Mouse (Mus musculus) MEL (cell line): ENCODE measurements at regions not wholly inside any gene's neighbourhood (a gene's known extent, or its start where the extent isn't known, plus 50 kb on each side); places are given as distances from the start of the nearest gene placed in this dataset.

Experiments
- DNase-seq: peaks from one replicate; pipeline ENCODE4 v3.0.0; 2011; ENCODE audit warnings: low read depth, low spot score
- H3K27ac ChIP-seq: 2 replicates; pipeline ENCODE4 v1.5.1; 2012; ENCODE audit warnings: low read depth, mild to moderate bottlenecking, control low read depth, low read length, moderate library complexity; ENCODE audit not compliant: control insufficient read depth
- H3K27me3 ChIP-seq, 2 experiments: fragments of 150-350 bp in 1 of 2; sonication (generic) in 1 of 2; 2 replicates each; pipeline ENCODE4 v1.6.1; 2012; ENCODE audit warnings: low read length in 2 of 2, mild to moderate bottlenecking in 2 of 2, improper control_type of control experiment in 1 of 2, moderate library complexity in 1 of 2; ENCODE audit not compliant: insufficient read depth in 2 of 2, control insufficient read depth in 1 of 2
- H3K36me3 ChIP-seq, 2 experiments: 2 replicates each; pipeline ENCODE4 v1.6.1; 2012 to 2014; ENCODE audit warnings: low read length in 2 of 2, improper control_type of control experiment in 1 of 2, inconsistent platforms in 1 of 2, mild to moderate bottlenecking in 1 of 2; ENCODE audit not compliant: insufficient read depth in 2 of 2, control insufficient read depth in 1 of 2
- H3K4me1 ChIP-seq, 2 experiments: fragments of 150-350 bp in 1 of 2; sonication (generic) in 1 of 2; 2 replicates each; pipeline ENCODE4 v1.6.1; 2012; ENCODE audit warnings: low read length in 2 of 2, improper control_type of control experiment in 1 of 2, mild to moderate bottlenecking in 1 of 2; ENCODE audit not compliant: insufficient read depth in 2 of 2, control insufficient read depth in 1 of 2
- H3K4me3 ChIP-seq, 2 experiments: fragments of 150-350 bp in 1 of 2; sonication (generic) in 1 of 2; 2 replicates each; pipeline ENCODE4 v1.5.1; 2012; ENCODE audit warnings: low read depth in 2 of 2, low read length in 2 of 2, mild to moderate bottlenecking in 2 of 2, moderate library complexity in 2 of 2, control low read depth in 1 of 2, improper control_type of control experiment in 1 of 2; ENCODE audit not compliant: control insufficient read depth in 1 of 2, insufficient read depth in 1 of 2
- H3K79me2 ChIP-seq: 2 replicates; pipeline ENCODE4 v1.6.1; 2012; ENCODE audit warnings: mild to moderate bottlenecking, low read length, moderate library complexity; ENCODE audit not compliant: control insufficient read depth, poor library complexity, insufficient read depth
- H3K9ac ChIP-seq: 2 replicates; pipeline ENCODE4 v1.6.1; 2012; ENCODE audit warnings: low read depth, mild to moderate bottlenecking, control low read depth, low read length, moderate library complexity; ENCODE audit not compliant: control insufficient read depth, poor library complexity, severe bottlenecking
- H3K9me3 ChIP-seq: fragments of 150-350 bp; sonication (generic); replicated peaks from 2 replicates; pipeline ENCODE4 v1.6.1; 2012; ENCODE audit warnings: mild to moderate bottlenecking, low read length, improper control_type of control experiment, moderate library complexity; ENCODE audit not compliant: insufficient read depth
- BHLHE40 ChIP-seq: IDR thresholded peaks from 2 replicates; pipeline ENCODE4 v1.6.1; 2012; ENCODE audit warnings: low read depth, mild to moderate bottlenecking, inconsistent platforms, low read length, improper control_type of control experiment, borderline replicate concordance
- CHD1 ChIP-seq: IDR thresholded peaks from 2 replicates; pipeline ENCODE4 v1.6.1; 2012; ENCODE audit warnings: low read depth, mild to moderate bottlenecking, inconsistent platforms, low read length, improper control_type of control experiment
- E2F4 ChIP-seq: IDR thresholded peaks from 2 replicates; pipeline ENCODE4 v1.6.1; 2011; ENCODE audit warnings: low read depth, low read length, improper control_type of control experiment, borderline replicate concordance
- ETS1 ChIP-seq: IDR thresholded peaks from 2 replicates; pipeline ENCODE4 v1.6.1; 2012; ENCODE audit warnings: low read depth, mild to moderate bottlenecking, inconsistent platforms, low read length, improper control_type of control experiment, moderate library complexity
- GABPA ChIP-seq: IDR thresholded peaks from 2 replicates; pipeline ENCODE4 v1.6.1; 2012; ENCODE audit warnings: low read depth, mild to moderate bottlenecking, inconsistent platforms, low read length, improper control_type of control experiment, moderate library complexity
- GATA1 ChIP-seq: IDR thresholded peaks from 2 replicates; pipeline ENCODE4 v1.6.1; 2011; ENCODE audit warnings: low read depth, low read length, improper control_type of control experiment
- HCFC1 ChIP-seq: IDR thresholded peaks from 2 replicates; pipeline ENCODE4 v1.6.1; 2012; ENCODE audit warnings: low read depth, mild to moderate bottlenecking, inconsistent platforms, low read length, improper control_type of control experiment, moderate library complexity
- JUND ChIP-seq: IDR thresholded peaks from 2 replicates; pipeline ENCODE4 v1.6.1; 2011; ENCODE audit warnings: low read depth, mild to moderate bottlenecking, improper control_type of control experiment, low read length
- KAT2A ChIP-seq: conservative IDR thresholded peaks from 2 replicates; pipeline ENCODE4 v1.6.1; 2012; ENCODE audit warnings: low read depth, low read length, improper control_type of control experiment, inconsistent platforms
- MAFK ChIP-seq: IDR thresholded peaks from 2 replicates; pipeline ENCODE4 v1.6.1; 2011; ENCODE audit warnings: low read depth, mild to moderate bottlenecking, low read length, improper control_type of control experiment, borderline replicate concordance
- MXI1 ChIP-seq: IDR thresholded peaks from 2 replicates; pipeline ENCODE4 v1.6.1; 2011; ENCODE audit warnings: mild to moderate bottlenecking, low read depth, low read length, improper control_type of control experiment
- MYB ChIP-seq: IDR thresholded peaks from 2 replicates; pipeline ENCODE4 v1.6.1; 2011; ENCODE audit warnings: mild to moderate bottlenecking, low read depth, low read length, improper control_type of control experiment
- NELFE ChIP-seq: IDR thresholded peaks from 2 replicates; pipeline ENCODE4 v1.6.1; 2011; ENCODE audit warnings: low read depth, low read length, improper control_type of control experiment
- NRF1 ChIP-seq: IDR thresholded peaks from 2 replicates; pipeline ENCODE4 v1.6.1; 2014; ENCODE audit warnings: low read depth, mild to moderate bottlenecking, inconsistent platforms, low read length, improper control_type of control experiment, moderate library complexity; ENCODE audit not compliant: poor library complexity, insufficient read depth, severe bottlenecking
- POLR2A ChIP-seq, 2 experiments: IDR thresholded peaks; 2 replicates each; pipeline ENCODE4 v1.6.1; 2011 to 2012; ENCODE audit warnings: low read length in 2 of 2, mild to moderate bottlenecking in 2 of 2, control low read depth in 1 of 2, improper control_type of control experiment in 1 of 2, low read depth in 1 of 2, moderate library complexity in 1 of 2; ENCODE audit not compliant: control insufficient read depth in 1 of 2, insufficient read depth in 1 of 2, poor library complexity in 1 of 2
- POLR2AphosphoS5 ChIP-seq: IDR thresholded peaks from 2 replicates; pipeline ENCODE4 v1.6.1; 2012; ENCODE audit warnings: low read depth, borderline replicate concordance, mild to moderate bottlenecking, inconsistent platforms, low read length, moderate library complexity, mixed read lengths
- RCOR1 ChIP-seq: IDR thresholded peaks from 2 replicates; pipeline ENCODE4 v1.6.1; 2012; ENCODE audit warnings: low read depth, mild to moderate bottlenecking, inconsistent platforms, low read length, improper control_type of control experiment
- SIN3A ChIP-seq: IDR thresholded peaks from 2 replicates; pipeline ENCODE4 v1.6.1; 2012; ENCODE audit warnings: low read length, improper control_type of control experiment, inconsistent platforms
- TBP ChIP-seq: IDR thresholded peaks from 2 replicates; pipeline ENCODE4 v1.8.0; 2011; ENCODE audit warnings: low read depth, low read length, improper control_type of control experiment
- USF2 ChIP-seq, 2 experiments: IDR thresholded peaks; 2 replicates each; pipeline ENCODE4 v1.6.1; 2011 to 2012; ENCODE audit warnings: improper control_type of control experiment in 2 of 2, low read length in 2 of 2, borderline replicate concordance in 1 of 2, inconsistent platforms in 1 of 2, low read depth in 1 of 2, mild to moderate bottlenecking in 1 of 2; ENCODE audit not compliant: insufficient read depth in 1 of 2
- ZNF384 ChIP-seq: IDR thresholded peaks from 2 replicates; pipeline ENCODE4 v1.6.1; 2012; ENCODE audit warnings: low read depth, mild to moderate bottlenecking, inconsistent platforms, low read length, improper control_type of control experiment

DNA sequence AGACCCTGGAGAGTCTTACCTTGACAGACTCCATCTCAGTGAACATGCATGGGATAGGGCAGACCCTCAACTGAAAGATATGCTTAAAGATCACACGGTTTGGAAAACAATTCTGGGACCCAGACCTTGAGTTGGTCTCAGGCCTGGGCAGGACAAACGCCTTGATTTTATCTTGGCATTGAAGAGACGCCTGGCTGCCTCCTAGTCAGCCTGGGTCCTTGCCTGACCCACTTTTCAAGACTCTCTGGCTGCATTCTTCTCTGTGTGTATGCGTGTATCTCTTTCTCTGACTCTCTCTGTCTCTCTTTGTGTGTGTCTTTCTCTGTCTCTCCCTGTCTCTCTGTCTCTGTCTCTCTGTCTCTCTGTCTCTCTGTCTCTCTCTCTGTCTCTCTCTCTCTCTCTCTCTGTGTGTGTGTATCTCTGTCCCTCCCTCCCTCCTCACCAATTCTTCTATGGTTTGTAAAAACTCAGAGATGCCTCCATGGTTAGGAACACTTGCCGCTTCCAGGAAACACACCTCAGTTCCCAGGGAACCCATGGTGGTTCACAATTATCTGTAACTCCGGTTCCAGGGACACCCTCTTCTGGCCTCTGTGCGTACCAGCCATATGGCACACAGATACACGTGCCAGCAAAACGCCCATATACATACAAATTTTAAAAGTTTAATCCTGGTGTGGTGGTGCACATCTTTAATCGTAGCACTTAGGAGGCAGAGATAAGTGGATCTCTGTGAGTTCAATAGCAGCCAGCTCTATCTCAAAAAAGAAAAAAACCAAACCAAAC lies 72.7 kb downstream of the Rassf10 start:
- Histone ChIP-seq H3K79me2 (no peaks in the 10 kb centered on the region), H3K9ac (no peak overlapping the region), H3K36me3 (no peaks in the 10 kb centered on the region), H3K4me1 (no peaks in the 10 kb centered on the region), H3K27me3 (no peaks in the 10 kb centered on the region), H3K9me3 (no peaks in the 10 kb centered on the region), H3K4me3 (no peak overlapping the region), H3K27ac (no peak overlapping the region)
- no peak for DNase-seq
- no peak for TF ChIP-seq GABPA
- no peak for TF ChIP-seq ETS1
- no peak for TF ChIP-seq NRF1
- TF ChIP-seq MYB: no peak
- TF ChIP-seq ZNF384: no peak
- no peak for TF ChIP-seq KAT2A
- no peak for TF ChIP-seq RCOR1

DNA sequence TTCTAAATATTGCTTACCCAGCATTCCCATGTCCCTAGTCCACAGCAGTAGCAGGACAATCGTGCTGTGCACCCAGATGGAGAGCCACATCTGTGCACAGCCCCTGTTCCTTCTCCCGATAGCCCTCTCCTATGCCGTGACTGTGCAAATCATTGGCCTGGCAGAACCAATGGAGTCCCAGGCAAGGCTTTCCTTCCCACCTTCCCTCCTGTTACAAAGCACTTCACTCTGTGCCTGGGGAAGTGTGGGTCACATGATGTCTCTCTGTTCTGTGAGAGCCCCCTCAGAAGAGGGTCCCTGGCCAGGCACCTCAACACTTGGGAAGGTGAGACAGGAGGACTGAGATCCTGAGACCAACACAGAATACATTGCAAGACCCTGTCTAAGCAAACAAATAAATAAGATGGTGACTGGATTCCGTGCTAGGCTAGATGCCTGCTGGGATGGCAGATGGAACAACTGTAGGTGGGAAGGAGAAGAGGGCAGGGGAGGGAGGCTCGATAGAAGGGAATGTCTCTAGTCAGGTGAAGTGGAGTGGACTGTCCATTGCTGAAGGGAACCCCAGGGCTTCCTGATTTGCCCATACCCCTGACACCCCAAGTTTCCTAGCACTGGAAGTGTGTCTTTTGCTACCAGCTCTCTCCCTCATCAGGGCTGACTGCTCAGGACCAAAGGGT lies 73.5 kb downstream of the Rassf10 start:
- no peak for DNase-seq
- Histone ChIP-seq H3K4me1 (no peaks in the 10 kb centered on the region), H3K36me3 (no peaks in the 10 kb centered on the region), H3K27me3 (no peaks in the 10 kb centered on the region), H3K9ac (no peak overlapping the region), H3K4me3 (no peak overlapping the region), H3K27ac (no peak overlapping the region), H3K9me3 (no peaks in the 10 kb centered on the region), H3K79me2 (no peaks in the 10 kb centered on the region)
- TF ChIP-seq JUND: no peak
- TF ChIP-seq ETS1: no peak
- no peak for TF ChIP-seq GATA1

DNA sequence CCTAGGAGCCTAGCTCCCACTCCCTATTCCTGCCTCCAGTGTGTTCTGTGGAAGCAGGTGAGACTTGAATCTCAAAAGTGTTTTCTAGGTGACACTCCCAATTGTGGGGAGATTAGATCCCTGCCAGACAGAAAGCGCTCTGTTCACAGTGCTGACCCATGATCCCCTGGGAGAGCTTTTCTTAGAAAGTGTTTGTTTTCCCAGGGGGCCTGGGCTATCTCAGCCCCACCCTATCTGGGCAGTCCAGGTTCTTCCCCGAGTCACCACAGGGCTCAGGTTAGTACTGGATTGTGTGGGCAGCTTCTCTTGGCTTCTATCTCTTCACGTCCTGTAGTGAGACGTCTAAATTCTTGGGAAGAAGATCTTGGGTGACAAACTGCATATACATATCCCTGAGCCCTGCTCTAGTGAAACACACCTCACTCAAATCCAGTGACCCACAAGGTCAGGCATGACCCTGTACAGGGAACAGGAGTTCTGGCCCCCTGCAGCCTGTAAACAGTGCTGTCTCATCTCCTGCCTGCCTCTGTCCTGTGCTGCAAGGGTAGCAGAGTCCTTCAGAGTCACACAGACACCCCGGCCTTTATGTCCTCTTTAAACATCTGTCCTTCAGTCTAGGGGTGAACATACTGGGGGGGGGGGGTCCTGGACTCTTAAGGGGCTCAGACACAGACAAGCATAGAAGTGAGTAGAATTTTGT lies 76.4 kb downstream of the Rassf10 start:
- H3K27ac ChIP-seq: no peak overlapping the region
- TF ChIP-seq GABPA (no peak), MAFK (no peak), E2F4 (no peak), RCOR1 (no peak), TBP (no peak), CHD1 (no peak), ETS1 (no peak), NRF1 (no peak), BHLHE40 (no peak), POLR2A (IDR thresholded peaks at IDR 0.05; ENCODE audit: control insufficient read depth in 1 of 2, insufficient read depth in 1 of 2, low read depth in 1 of 2, low read length in 2 of 2, poor library complexity in 1 of 2) (no peak), GATA1 (no peak), SIN3A (no peak), MXI1 (no peak), USF2 (IDR thresholded peaks at IDR 0.05; ENCODE audit: borderline replicate concordance in 1 of 2, insufficient read depth in 1 of 2, low read depth in 1 of 2, low read length in 2 of 2) (no peak), HCFC1 (no peak), POLR2AphosphoS5 (no peak), NELFE (no peak), KAT2A (no peak)
- H3K36me3 ChIP-seq: no peaks in the 10 kb centered on the region
- DNase-seq: no peak
- no peaks in the 10 kb centered on the region for H3K27me3 ChIP-seq
- H3K79me2 ChIP-seq: no peaks in the 10 kb centered on the region
- no peak overlapping the region for H3K9ac ChIP-seq
- H3K4me1 ChIP-seq: no peaks in the 10 kb centered on the region
- no peaks in the 10 kb centered on the region for H3K9me3 ChIP-seq
- no peak overlapping the region for H3K4me3 ChIP-seq
